Mouse (Mus musculus) midbrain, embryonic 16.5 days (tissue): ENCODE data around the gene Fbxo39. TPM values are rescaled to one million over a fixed set of nuclear protein-coding genes. Genes with fewer than 3 reads are reported as not detected.

Source experiments
- ATAC-seq: fragments of 200-750 bp; cut with Nextera tagmentation; 2 replicates; pipeline ENCODE4 v1.8.0; 2017; ENCODE audit warnings: moderate TSS enrichment
- H3K27ac ChIP-seq: fragments of 300-500 bp; sonication (generic); 2 replicates; pipeline ENCODE4 v1.5.1; 2014; ENCODE audit warnings: mild to moderate bottlenecking, low read length, mixed read lengths
- H3K27me3 ChIP-seq: fragments of 300-500 bp; sonication (generic); 2 replicates; pipeline ENCODE4 v1.6.1; 2014; ENCODE audit warnings: low read depth, low read length, mixed read lengths; ENCODE audit not compliant: control insufficient read depth, insufficient read depth
- H3K36me3 ChIP-seq: fragments of 300-500 bp; sonication (generic); 2 replicates; pipeline ENCODE4 v1.6.1; 2014; ENCODE audit warnings: mild to moderate bottlenecking, low read length, moderate library complexity, mixed read lengths; ENCODE audit not compliant: control insufficient read depth, insufficient read depth
- H3K4me1 ChIP-seq: fragments of 300-500 bp; sonication (generic); 2 replicates; pipeline ENCODE4 v1.6.1; 2014; ENCODE audit warnings: mild to moderate bottlenecking, low read length, mixed read lengths; ENCODE audit not compliant: control insufficient read depth, insufficient read depth
- H3K4me2 ChIP-seq: fragments of 300-500 bp; sonication (generic); 2 replicates; pipeline ENCODE4 v1.6.1; 2014; ENCODE audit warnings: mild to moderate bottlenecking, low read length, mixed read lengths
- H3K4me3 ChIP-seq: fragments of 300-500 bp; sonication (generic); 2 replicates; pipeline ENCODE4 v1.5.1; 2014; ENCODE audit warnings: low read depth, mild to moderate bottlenecking, low read length, moderate library complexity, mixed read lengths
- H3K9ac ChIP-seq: fragments of 300-500 bp; sonication (generic); 2 replicates; pipeline ENCODE4 v1.6.1; 2014; ENCODE audit warnings: low read depth, low read length, mixed read lengths
- H3K9me3 ChIP-seq: fragments of 300-500 bp; sonication (generic); replicated peaks from 2 replicates; pipeline ENCODE4 v1.6.1; 2014; ENCODE audit warnings: mild to moderate bottlenecking, low read length, mixed read lengths; ENCODE audit not compliant: control insufficient read depth, poor library complexity, severe bottlenecking
- WGBS: fragments of 180-500 bp; shearing (Covaris S2); extraction: QIAGEN DNeasy Blood & Tissue Kit; methylation state at CpG from one replicate; pipeline ENCODE4 v1.1.7; 2014; 5-methylcytosine and 5-hydroxymethylcytosine counted together
- polyA plus RNA-seq: library from polyadenylated mRNA; unstranded; fragments of >200 nt; fragmentation: Nextera tagmentation; extraction: Ambion mirVana; gene quantifications from 2 replicates; pipeline ENCODE4 v1.2.1, GENCODE M21; 2015

Gene Fbxo39
- polyA plus RNA-seq, 1 experiment from 2014 or later, result not detected

DNA sequence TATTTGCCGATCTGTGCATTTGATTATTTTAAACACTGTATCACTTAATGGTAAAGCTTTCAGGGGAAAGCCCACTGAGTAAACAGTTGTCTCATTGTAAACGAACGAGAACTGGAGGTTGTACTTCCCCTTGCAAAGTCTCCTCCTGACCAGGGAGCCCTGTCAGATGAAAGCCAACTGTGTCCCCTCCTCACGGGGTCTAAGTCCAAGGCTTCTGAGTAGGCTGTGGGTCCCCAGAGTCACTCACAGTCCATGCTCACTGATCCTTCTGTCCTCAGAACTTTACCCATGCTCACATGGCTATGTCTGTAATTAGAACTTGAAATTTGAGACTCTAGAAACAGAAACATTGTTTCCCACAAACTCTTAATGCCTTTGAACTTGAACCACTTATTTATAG is 35.4 kb downstream of the Fbxo39 start:
- H3K9ac ChIP-seq, result no peak overlapping the region
- no peaks in the 10 kb centered on the region for H3K4me1 ChIP-seq
- 77% methylated on average over 4 of the region's 4 CpGs for WGBS
- no peak overlapping the region for H3K27ac ChIP-seq
- H3K36me3 ChIP-seq, result no peaks in the 10 kb centered on the region
- no peak overlapping the region for H3K4me2 ChIP-seq
- H3K9me3 ChIP-seq, result no peaks in the 10 kb centered on the region
- no peak for ATAC-seq
- no peaks in the 10 kb centered on the region for H3K27me3 ChIP-seq
- H3K4me3 ChIP-seq, result no peak overlapping the region

DNA sequence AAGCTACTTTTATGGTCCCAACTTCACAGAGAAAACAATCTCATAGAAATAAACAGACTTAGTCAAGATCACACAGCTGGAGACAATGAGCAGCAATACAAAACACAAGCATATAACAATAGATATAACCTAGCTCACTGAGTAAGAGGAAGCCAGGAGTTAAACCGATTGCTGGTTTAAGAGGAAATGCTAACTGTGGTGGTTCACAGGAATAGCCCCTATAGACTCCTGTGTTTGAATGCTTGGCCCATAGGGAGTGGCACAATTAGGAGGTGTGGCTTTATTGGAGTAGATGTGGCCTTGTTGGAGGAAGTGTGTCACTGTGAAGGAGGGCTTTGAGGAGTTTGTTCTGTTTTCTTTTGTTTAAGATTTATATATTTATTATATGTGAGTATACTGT is 38.0 kb downstream of the Fbxo39 start:
- H3K9me3 ChIP-seq, result no peaks in the 10 kb centered on the region
- no peak for ATAC-seq
- no peaks in the 10 kb centered on the region for H3K27me3 ChIP-seq
- no peak overlapping the region for H3K4me3 ChIP-seq
- no peak overlapping the region for H3K4me2 ChIP-seq
- H3K27ac ChIP-seq, result no peak overlapping the region
- H3K36me3 ChIP-seq, result no peaks in the 10 kb centered on the region
- H3K4me1 ChIP-seq, result no peaks in the 10 kb centered on the region
- no peak overlapping the region for H3K9ac ChIP-seq
- 85% methylated on average over 1 of the region's 1 CpGs for WGBS

DNA sequence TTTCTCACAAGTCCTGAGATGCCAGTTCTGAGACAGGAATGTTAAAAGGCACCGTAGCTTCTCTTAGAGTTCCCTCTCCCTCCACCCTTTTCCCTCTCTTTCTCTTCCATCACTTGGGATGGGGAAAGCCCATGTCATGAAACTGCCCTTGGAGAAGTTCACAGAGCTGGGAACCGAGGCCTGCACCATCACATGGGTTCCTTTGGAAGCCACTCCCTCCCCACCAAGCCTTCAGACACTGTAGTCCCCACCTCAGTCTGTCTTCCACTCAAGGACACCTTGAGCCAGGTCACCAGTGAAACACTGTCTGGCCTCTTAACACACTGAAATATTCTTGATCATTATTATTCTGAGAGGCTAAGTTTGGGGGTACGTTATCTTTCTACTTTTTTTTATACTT is 38.9 kb downstream of the Fbxo39 start:
- H3K4me2 ChIP-seq, result no peak overlapping the region
- H3K4me3 ChIP-seq, result no peak overlapping the region
- H3K27me3 ChIP-seq, result no peaks in the 10 kb centered on the region
- H3K9ac ChIP-seq, result no peak overlapping the region
- 80% methylated on average over 3 of the region's 3 CpGs for WGBS
- no peaks in the 10 kb centered on the region for H3K4me1 ChIP-seq
- no peaks in the 10 kb centered on the region for H3K9me3 ChIP-seq
- no peaks in the 10 kb centered on the region for H3K36me3 ChIP-seq
- H3K27ac ChIP-seq, result no peak overlapping the region
- no peak for ATAC-seq

DNA sequence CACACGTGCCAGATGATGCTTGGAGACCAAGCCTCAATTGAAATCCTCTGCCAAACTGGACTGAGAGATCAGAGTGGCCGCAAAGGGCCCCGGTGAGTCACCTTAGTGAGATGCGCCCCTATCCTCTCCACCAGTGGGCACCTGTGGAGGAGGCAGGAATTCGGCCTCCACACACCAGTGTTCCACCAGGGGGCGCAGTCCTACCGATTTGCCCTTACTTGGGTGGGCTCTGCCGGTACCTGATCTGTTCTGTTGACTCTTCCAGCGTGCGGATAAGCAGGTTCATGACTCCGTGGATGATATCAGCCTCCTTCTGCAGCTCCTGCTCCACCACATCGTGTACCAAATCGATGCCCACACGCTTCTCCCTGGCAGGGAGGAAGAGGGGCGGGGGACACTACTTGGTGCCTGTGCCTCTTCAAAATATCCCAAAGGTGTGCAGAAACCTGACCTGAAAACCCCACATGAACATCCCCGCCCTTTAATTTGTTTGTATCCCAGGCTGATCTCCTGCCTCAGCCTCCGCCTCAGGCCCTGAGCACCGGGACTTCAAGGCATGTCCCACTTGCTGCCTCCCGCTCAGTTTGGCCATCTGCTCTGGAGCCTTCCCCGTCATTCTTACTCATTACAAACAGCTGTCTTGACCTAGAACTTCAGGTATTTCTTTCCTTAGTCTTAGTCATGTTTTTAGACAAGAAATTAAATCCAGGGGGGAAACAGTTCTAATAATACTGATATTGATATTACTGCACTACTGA is 40.9 kb downstream of the Fbxo39 start:
- Histone ChIP-seq H3K4me3 (no peak overlapping the region), H3K27me3 (no peaks in the 10 kb centered on the region), H3K9ac (no peak overlapping the region), H3K4me2 (peak overlapping the region; percentile 7; the same call in 1 of the 2 replicates), H3K9me3 (no peaks in the 10 kb centered on the region), H3K27ac (no peak overlapping the region), H3K4me1 (no peaks in the 10 kb centered on the region), H3K36me3 (no peaks in the 10 kb centered on the region)
- WGBS, result 28% methylated on average over 20 of the region's 20 CpGs
- no peak for ATAC-seq

DNA sequence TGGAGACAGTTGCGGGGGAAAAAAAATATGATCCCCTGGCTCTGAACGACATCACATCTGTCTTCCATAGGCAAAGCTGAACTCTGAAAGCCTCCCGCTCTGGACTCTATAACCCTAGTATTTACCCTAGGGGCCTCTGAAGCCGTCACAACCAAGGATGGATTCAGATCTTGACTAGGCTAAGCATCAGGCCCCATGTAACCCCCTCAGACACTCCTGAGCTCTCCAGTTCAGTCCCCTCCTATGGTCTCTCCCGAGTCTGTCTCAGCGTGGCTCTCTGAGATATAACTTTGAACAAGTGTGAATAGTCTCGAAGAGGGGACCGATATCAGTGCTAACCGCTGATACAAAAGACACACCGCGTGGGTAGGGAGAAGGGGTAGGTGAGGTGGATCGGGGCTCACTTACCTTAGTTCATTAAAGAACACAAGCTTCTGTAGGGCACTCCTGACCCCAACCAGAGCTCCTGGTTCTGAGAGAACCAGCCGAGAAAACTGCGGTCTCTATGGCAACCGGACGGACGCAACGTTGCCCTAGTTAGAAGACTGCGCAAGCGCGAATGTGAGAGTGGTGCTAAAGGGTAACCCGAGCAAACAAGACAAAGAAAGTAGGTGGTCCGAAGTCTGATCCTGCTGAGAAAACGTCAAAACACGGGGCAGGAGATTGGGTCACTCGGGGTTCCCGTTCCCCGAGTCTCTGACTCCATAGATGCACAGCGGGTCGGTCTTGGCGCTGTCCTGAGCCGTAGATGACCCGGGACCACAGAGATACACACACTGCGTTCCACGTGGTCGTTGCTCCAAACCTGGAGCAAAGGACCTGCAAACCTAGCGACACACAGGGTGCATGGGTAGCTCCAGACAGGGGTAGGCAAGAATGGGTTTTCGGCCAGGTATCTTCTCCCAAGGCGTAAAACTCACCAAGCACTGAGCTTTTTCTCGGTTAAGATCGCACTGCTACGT is 47.4 kb downstream of the Fbxo39 start:
- H3K36me3 ChIP-seq, result no peaks in the 10 kb centered on the region
- peak overlapping the region; percentile 76 for H3K4me2 ChIP-seq
- no peaks in the 10 kb centered on the region for H3K9me3 ChIP-seq
- H3K9ac ChIP-seq, result peak overlapping the region; percentile 59
- peak; percentile 96 for ATAC-seq
- peaks cover 8% of the 10 kb centered on the region for H3K4me1 ChIP-seq
- peak overlapping the region; percentile 43 for H3K4me3 ChIP-seq
- H3K27ac ChIP-seq, result peak overlapping the region; percentile 58
- 6% methylated on average over 42 of the region's 42 CpGs for whole genome bisulfite sequencing
- H3K27me3 ChIP-seq, result no peaks in the 10 kb centered on the region

DNA sequence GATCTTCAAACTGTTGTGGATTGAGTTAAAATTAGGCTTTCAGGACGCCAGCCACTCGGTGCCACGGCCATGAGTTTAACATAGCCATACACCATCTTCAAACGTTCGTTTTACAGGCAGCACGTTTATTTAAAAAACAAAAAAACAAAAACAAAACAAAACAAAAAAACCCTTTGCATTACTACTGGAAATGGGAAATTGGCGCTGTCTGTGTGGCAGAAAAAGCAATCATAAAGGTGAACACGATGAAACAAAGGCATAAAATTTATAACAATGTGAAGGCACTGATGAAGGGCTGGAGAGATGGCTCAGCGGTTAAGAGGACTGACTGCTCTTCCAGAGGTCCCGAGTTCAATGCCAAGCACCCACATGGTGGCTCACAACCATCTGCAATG is 48.1 kb downstream of the Fbxo39 start, which contains the start of gene Tekt1:
Gene Tekt1 (minus strand): TSS at position 96 of the 395 bp plus-strand sequence.
- H3K4me3 ChIP-seq, result peak within 1 kb of the TSS; percentile 43
- H3K36me3 ChIP-seq, result no peaks in the 10 kb centered on the region
- WGBS, result 30% methylated on average over 10 of the region's 10 CpGs
- H3K27me3 ChIP-seq, result no peaks in the 10 kb centered on the region
- H3K9me3 ChIP-seq, result no peaks in the 10 kb centered on the region
- peaks cover 8% of the 10 kb centered on the region for H3K4me1 ChIP-seq
- peak within 1 kb of the TSS; percentile 59 for H3K9ac ChIP-seq
- peak within 1 kb of the TSS; percentile 76 for H3K4me2 ChIP-seq
- no peak for ATAC-seq
- H3K27ac ChIP-seq, result peak within 1 kb of the TSS; percentile 58

DNA sequence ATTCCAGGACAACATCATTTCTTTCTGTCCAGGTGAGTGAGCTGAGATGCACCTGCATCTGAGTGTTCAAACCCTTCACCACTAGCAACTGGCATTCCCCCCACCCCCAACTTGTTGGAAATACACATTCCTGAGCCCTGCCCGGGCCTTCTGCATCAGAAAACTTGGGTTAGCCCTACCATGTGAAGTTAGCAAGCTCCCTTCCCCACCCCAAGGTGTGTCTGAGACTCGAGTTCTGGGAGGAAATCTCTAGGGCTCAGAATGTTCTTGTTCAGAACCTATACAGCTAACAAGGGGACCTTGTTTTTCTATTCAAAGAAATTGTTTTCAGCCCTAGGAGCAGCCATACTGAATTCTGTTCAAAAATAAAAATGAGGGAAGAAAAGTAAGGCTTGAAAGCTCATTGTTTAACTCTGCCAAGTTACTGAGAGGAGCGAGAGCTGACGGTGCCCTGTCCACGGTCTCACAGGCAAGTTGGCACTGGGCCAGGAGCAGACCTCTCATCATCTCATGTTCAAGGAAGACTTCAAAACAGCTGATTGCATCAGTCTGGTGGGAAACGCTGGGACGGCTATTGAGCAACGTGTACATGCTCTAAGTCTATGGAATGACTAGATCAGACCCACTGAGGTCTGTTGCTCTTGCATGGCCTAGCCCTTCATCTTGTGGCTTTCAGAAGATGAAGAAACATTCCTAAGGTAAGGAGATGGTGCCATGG is 49.4 kb downstream of the Fbxo39 start:
- Histone ChIP-seq H3K36me3 (no peaks in the 10 kb centered on the region), H3K4me1 (peaks cover 8% of the 10 kb centered on the region), H3K27ac (no peak overlapping the region), H3K9ac (no peak overlapping the region), H3K4me2 (no peak overlapping the region), H3K27me3 (no peaks in the 10 kb centered on the region), H3K9me3 (no peaks in the 10 kb centered on the region), H3K4me3 (no peak overlapping the region)
- 78% methylated on average over 8 of the region's 8 CpGs for WGBS
- no peak for ATAC-seq

DNA sequence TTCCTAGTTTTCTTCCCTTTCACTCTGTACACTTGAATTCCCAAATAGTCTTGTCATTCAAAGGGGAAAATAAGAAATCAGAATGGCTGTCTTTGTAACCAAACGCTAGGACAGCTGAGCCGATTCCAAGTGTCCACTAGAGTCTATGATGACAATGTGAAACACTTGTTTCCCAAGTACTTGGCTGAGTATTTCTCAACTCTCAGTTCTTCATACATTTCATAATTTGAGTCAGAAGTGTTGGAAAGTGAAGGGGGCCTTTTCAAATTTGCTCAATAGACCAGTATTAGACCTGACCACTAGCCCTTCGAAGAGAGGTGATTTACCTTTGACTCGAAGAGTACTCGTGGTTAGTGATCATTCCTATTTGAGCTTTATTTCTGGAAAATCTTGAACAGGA is 50.3 kb downstream of the Fbxo39 start:
- Histone ChIP-seq H3K27ac (no peak overlapping the region), H3K4me1 (peaks cover 8% of the 10 kb centered on the region), H3K9me3 (no peaks in the 10 kb centered on the region), H3K4me2 (no peak overlapping the region), H3K9ac (no peak overlapping the region), H3K36me3 (no peaks in the 10 kb centered on the region), H3K4me3 (no peak overlapping the region), H3K27me3 (no peaks in the 10 kb centered on the region)
- WGBS, result 97% methylated on average over 5 of the region's 5 CpGs
- no peak for ATAC-seq
